Mouse (Mus musculus) subcutaneous adipose tissue, adult 2 months (tissue): ENCODE measurements around the gene Armc8. TPM values are rescaled to one million over a fixed set of nuclear protein-coding genes. Genes with fewer than 3 reads are reported as not detected.

Experiments used
- polyA plus RNA-seq: library from polyadenylated mRNA; depleted of rRNA; stranded (reverse); fragments of >200 nt; gene quantifications from 2 replicates; pipeline ENCODE4 v1.2.3, GENCODE M21; 2012; ENCODE audit warnings: low replicate concordance; rRNA removed

Gene Armc8
- 14.3 and 15.9 TPM in 2 replicates for polyA plus RNA-seq

GRCm38 (mm10) chr9:99568347-99569070 is at the start of gene Armc8:
Gene Armc8 (minus strand): TSS chr9:99568899.

DNA sequence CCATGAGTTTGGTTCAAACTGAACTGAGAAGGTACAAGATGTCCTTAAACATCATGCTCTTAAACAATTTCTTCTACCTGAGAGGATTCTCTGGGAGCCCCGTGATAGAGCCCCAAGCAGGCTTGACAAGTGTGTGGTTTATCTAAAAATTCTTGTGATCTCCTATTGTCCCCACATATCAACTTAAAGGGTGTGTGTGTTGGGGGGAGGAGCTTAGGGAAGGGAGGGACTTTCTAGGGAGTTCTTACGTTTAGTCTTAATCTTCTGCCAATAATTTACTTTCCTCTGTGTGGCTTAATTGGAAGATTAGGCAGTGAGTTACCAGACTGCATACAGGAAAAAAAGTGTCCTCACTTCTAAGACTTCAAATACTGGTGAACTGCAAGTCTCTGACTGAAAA is 43.5 kb upstream of the Armc8 start, which contains the start of gene A4gnt:
Gene A4gnt (plus strand): TSS at position 301 of the 400 bp plus-strand sequence.

DNA sequence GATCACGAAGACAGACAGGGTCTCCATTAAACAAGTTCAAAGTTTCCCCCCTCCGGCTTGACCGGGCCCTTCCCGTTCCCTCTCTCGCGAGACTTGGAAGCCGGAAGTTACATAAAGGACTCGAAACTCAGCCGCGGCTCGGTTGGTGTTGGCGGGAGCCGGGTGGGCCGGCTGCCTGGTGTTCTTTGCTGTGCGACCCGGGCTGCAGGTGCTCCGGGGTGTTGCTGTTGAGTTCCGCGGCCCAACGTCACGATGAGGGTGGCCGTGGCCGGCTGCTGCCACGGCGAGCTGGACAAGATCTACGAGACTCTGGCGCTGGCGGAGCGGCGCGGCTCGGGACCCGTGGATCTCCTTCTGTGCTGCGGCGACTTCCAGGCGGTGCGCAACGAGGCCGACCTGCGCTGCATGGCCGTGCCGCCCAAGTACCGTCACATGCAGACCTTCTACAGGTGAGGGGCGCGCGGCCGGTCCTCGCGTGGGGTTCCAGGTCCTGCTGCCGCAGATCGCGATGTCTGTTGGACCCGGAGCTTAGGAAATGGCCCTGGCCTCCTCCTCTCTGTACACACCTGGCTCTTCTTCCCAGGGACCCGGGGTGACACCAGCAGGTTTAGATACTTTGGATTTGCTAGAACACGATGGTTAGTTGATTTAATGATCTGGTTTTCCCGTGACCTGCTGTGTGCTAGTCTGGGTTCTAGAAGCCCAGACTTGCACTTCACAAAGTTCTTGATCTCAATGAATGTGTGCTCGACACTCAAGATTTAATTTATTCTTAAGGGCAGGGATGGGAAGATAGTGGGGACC is 7.2 kb upstream of the Armc8 start, which contains the start of gene Dbr1:
Gene Dbr1 (plus strand): TSS at position 123 of the 804 bp plus-strand sequence.

DNA sequence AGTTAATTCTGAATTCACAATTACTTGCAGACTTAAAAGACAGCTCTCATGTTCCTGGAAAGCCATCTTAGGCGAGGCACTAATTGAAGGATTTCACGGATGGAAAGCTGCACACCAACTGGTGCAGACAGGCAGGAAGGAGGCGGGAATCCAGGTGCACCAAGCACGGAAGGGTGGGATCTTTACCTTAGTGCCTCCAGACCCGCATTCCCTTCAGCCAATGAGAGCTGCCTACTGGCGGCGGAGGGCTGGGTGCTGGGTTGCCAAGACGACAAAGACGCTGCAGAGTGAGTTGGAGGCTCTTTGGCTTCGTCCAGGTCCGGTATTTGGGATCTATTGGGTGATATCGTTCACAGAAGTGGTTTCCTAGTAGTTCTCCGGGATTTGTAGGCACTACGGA is 117.5 kb downstream of the Armc8 start, which contains the start of gene Nme9:
Gene Nme9 (plus strand): TSS at position 315 of the 400 bp plus-strand sequence.

DNA sequence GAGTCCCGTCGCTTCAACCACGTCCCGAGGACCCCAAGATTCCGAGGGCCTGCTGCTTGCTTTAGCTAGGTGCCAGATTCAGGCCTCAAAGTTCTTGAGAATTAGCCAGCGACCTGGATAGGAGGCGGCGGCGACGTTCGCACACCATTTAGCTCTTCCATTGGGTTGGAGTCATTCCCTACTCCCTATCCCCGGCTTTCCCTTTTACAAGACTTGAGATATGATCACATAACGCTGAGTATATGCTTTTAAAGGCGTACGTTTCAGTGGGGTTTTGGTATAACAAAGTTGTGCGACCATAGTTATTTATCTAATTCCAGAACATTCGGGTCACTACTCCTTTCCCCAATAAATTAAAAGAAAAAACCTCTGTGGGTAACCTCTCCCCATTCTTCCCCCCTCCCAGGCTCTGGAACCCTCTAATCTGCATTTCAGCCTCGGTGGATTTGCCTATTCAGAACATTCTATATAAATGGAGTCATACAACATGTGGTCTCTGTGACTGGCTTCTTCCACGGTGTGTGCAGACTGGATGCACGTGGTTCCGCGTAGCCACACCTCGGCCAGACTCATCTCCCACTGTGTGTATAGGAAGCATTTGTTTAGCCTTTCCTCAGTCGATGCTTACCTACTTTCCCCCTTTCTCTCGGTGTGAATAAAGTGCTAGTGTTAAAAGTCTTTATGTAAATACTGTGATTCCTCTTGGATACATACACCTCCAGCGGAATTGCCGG is 131.5 kb downstream of the Armc8 start, which contains the start of gene Mras:
Gene Mras (minus strand): TSS at position 351 of the 734 bp plus-strand sequence.

Other genes with a start within 250 kb of the Armc8 start
- 0.52 and 6.4 TPM in 2 replicates for gene Esyt3, start 210.3 kb downstream of the Armc8 start, polyA plus RNA-seq
- 17.6 and 60.7 TPM in 2 replicates for gene Mras, start 131.5 kb downstream of the Armc8 start, polyA plus RNA-seq
- not detected in 2 replicates for gene Nme9, start 117.4 kb downstream of the Armc8 start, polyA plus RNA-seq
- 5.1 and 9.4 TPM in 2 replicates for gene Dbr1, start 6.9 kb upstream of the Armc8 start, polyA plus RNA-seq
- not detected in 2 replicates for gene A4gnt, start 43.6 kb upstream of the Armc8 start, polyA plus RNA-seq
- 1.4 and 6.4 TPM in 2 replicates for gene Dzip1l, start 60.6 kb upstream of the Armc8 start, polyA plus RNA-seq
- gene Cldn18, start 148.4 kb upstream of the Armc8 start, polyA plus RNA-seq, result 0.14 TPM in 1 of 2 replicates, not detected in the other